Mouse (Mus musculus) heart, embryonic 16.5 days (tissue): Measurements from ENCODE around the gene Parp1. TPM values are rescaled to one million over a fixed set of nuclear protein-coding genes. Genes with fewer than 3 reads are reported as not detected.

Experiments used
- ATAC-seq: fragments of 200-750 bp; cut with Nextera tagmentation; replicated peaks from 2 replicates; pipeline ENCODE4 v1.8.0; 2017; ENCODE audit warnings: moderate number of reproducible peaks; ENCODE audit not compliant: insufficient read depth, low FRiP score; ENCODE audit errors: extremely low read depth
- H3K27ac ChIP-seq: fragments of 300-500 bp; sonication (generic); 2 replicates; pipeline ENCODE4 v1.5.1; 2014; ENCODE audit warnings: mild to moderate bottlenecking, low read length, control low read depth, moderate library complexity
- H3K27me3 ChIP-seq: fragments of 300-500 bp; sonication (generic); 2 replicates; pipeline ENCODE4 v1.6.1; 2014; ENCODE audit warnings: low read length, mixed read lengths; ENCODE audit not compliant: control insufficient read depth, insufficient read depth
- H3K36me3 ChIP-seq: fragments of 300-500 bp; sonication (generic); 2 replicates; pipeline ENCODE4 v1.6.1; 2014; ENCODE audit not compliant: control insufficient read depth, insufficient read depth
- H3K4me1 ChIP-seq: fragments of 300-500 bp; sonication (generic); 2 replicates; pipeline ENCODE4 v1.6.1; 2014; ENCODE audit warnings: low read length, mixed read lengths; ENCODE audit not compliant: control insufficient read depth, insufficient read depth
- H3K4me2 ChIP-seq: fragments of 300-500 bp; sonication (generic); 2 replicates; pipeline ENCODE4 v1.6.1; 2014; ENCODE audit warnings: low read depth, mild to moderate bottlenecking, control low read depth, low read length
- H3K4me3 ChIP-seq: fragments of 300-500 bp; sonication (generic); 2 replicates; pipeline ENCODE4 v1.5.1; 2014; ENCODE audit warnings: mild to moderate bottlenecking, control low read depth, low read length
- H3K9ac ChIP-seq: fragments of 300-500 bp; sonication (generic); 2 replicates; pipeline ENCODE4 v1.6.1; 2014; ENCODE audit warnings: low read length, control low read depth
- H3K9me3 ChIP-seq: fragments of 300-500 bp; sonication (generic); replicated peaks from 2 replicates; pipeline ENCODE4 v1.6.1; 2016; ENCODE audit warnings: low read length; ENCODE audit not compliant: control insufficient read depth
- WGBS: fragments of 180-500 bp; shearing (Covaris S2); extraction: QIAGEN DNeasy Blood & Tissue Kit; methylation state at CpG from one replicate; pipeline ENCODE4 v1.1.7; 2014; 5-methylcytosine and 5-hydroxymethylcytosine counted together
- microRNA-seq: library from miRNA; unstranded; fragments of <30 nt; microRNA quantifications from one replicate; pipeline ENCODE4, GENCODE M21; 2017
- polyA plus RNA-seq: library from polyadenylated mRNA; unstranded; fragments of >200 nt; fragmentation: Nextera tagmentation; extraction: Ambion mirVana; gene quantifications from 2 replicates; pipeline ENCODE4 v1.2.1, GENCODE M21; 2015

Gene Parp1
- polyA plus RNA-seq, 1 experiment from 2014 or later: 88.3 TPM

GRCm38 (mm10) chr1:180639416-180640401, 71.0 kb downstream of the Parp1 start:
- Histone ChIP-seq H3K4me2 (peak overlapping the region; percentile 82), H3K36me3 (no peaks in the 10 kb centered on the region), H3K4me3 (peak overlapping the region; percentile 94), H3K27me3 (no peaks in the 10 kb centered on the region), H3K9ac (peak overlapping the region; percentile 98), H3K4me1 (peaks cover 15% of the 10 kb centered on the region), H3K9me3 (no peaks in the 10 kb centered on the region), H3K27ac (peak overlapping the region; percentile 92)
- WGBS: 64% methylated on average over 10 of the region's 10 CpGs
- ATAC-seq: no peak

DNA sequence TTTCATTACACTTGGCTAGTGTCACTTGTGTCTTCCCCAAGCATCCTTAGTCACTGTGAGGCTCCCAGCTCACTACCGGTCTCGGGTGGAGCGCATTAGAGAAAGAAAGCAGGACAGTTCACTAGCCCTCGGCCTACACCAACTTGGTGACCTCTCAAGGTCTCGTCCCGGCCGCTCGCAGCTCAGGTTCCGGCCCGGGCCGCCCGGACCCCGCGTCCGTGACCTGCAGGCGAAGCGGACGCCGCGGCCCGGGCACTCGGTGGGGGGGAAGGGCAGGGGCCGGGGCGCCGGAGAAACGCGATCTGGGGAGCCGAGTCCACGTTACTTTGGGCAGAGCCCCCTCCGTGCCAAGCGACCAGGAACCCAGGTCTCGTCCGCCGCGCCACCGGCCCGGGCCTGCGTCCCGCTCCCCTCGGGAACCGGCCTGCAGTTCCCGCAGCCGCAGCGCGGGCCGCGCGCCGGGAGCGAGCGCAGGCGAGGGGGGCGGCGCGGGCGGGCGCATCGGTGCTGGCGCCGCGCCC, 71.9 kb downstream of the Parp1 start:
- WGBS: under 1% methylated on average over 51 of the region's 61 CpGs
- no peaks in the 10 kb centered on the region for H3K36me3 ChIP-seq
- H3K27ac ChIP-seq: peak overlapping the region; percentile 92
- H3K4me2 ChIP-seq: peak overlapping the region; percentile 82
- no peaks in the 10 kb centered on the region for H3K27me3 ChIP-seq
- peak; percentile 47 for ATAC-seq
- peak overlapping the region; percentile 94 for H3K4me3 ChIP-seq
- H3K9ac ChIP-seq: peak overlapping the region; percentile 98
- peaks cover 15% of the 10 kb centered on the region for H3K4me1 ChIP-seq
- H3K9me3 ChIP-seq: no peaks in the 10 kb centered on the region

DNA sequence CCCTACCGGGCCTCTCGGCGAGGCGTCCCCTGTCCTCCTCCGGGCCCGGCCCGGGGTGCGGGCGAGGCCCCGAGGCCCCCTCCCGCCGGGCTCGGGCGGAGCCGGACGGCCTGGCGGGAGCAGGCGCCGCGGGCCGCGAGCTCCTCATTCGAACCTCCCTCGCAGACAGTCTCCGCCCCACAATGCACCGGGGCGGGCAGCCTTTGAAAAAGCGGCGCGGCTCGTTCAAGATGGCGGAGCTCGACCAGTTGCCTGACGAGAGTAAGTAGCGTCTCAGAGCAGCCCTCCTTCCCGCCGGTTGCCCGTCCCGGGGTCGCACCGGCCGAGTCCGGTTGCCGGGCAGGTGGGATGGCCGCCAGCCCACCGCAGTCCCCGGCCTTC, 72.4 kb downstream of the Parp1 start, which contains the start of gene Lin9:
Lin9 (plus strand) TSS at position 14 of the 381 bp plus-strand sequence.
- H3K4me3 ChIP-seq: peak within 1 kb of the TSS; percentile 94
- no peaks in the 10 kb centered on the region for H3K9me3 ChIP-seq
- no peaks in the 10 kb centered on the region for H3K36me3 ChIP-seq
- H3K4me1 ChIP-seq: peaks cover 15% of the 10 kb centered on the region
- H3K4me2 ChIP-seq: peak within 1 kb of the TSS; percentile 82
- peak within 1 kb of the TSS; percentile 98 for H3K9ac ChIP-seq
- H3K27me3 ChIP-seq: no peaks in the 10 kb centered on the region
- ATAC-seq: peak; percentile 88
- WGBS: under 1% methylated on average over 46 of the region's 47 CpGs
- peak within 1 kb of the TSS; percentile 92 for H3K27ac ChIP-seq

- H3K27ac ChIP-seq: peak overlapping the region; percentile 92
- ATAC-seq: peak; percentile 39
- H3K36me3 ChIP-seq: no peaks in the 10 kb centered on the region
- H3K4me3 ChIP-seq: peak overlapping the region; percentile 94
- no peaks in the 10 kb centered on the region for H3K9me3 ChIP-seq
- no peaks in the 10 kb centered on the region for H3K27me3 ChIP-seq
- H3K9ac ChIP-seq: peak overlapping the region; percentile 98
- peaks cover 15% of the 10 kb centered on the region for H3K4me1 ChIP-seq
- H3K4me2 ChIP-seq: peak overlapping the region; percentile 82
- 2% methylated on average over 50 of the region's 50 CpGs for WGBS
Measured at GRCm38 (mm10) chr1:180641518-180642227, 72.9 kb downstream of the Parp1 start.

- Histone ChIP-seq H3K27ac (no peak overlapping the region), H3K9ac (peak overlapping the region; percentile 98), H3K4me3 (peak overlapping the region; percentile 94), H3K27me3 (no peaks in the 10 kb centered on the region), H3K36me3 (no peaks in the 10 kb centered on the region), H3K9me3 (no peaks in the 10 kb centered on the region), H3K4me1 (peaks cover 15% of the 10 kb centered on the region), H3K4me2 (peak overlapping the region; percentile 82)
- WGBS: 70% methylated on average over 8 of the region's 8 CpGs
- no peak for ATAC-seq
Measured at GRCm38 (mm10) chr1:180642228-180642564, 73.5 kb downstream of the Parp1 start.

Small RNA genes lying within 50 kb of the gene (microRNA-seq; reads per million reads assigned to microRNA genes)
- not detected for gene Mir6904

Other genes starting within 250 kb of the Parp1 start
- 7.3 and 8.7 TPM in 2 replicates for gene Itpkb, start 238.4 kb upstream of the Parp1 start, polyA plus RNA-seq
- 0.44 and 1.00 TPM in 2 replicates for gene Stum, start 85.4 kb upstream of the Parp1 start, polyA plus RNA-seq
- 11.7 and 15.0 TPM in 2 replicates for gene Lin9, start 72.2 kb downstream of the Parp1 start, polyA plus RNA-seq
- gene Mixl1, start 128.1 kb downstream of the Parp1 start, polyA plus RNA-seq: 0.24 TPM in 1 of 2 replicates, not detected in the other
- 18.3 and 19.2 TPM in 2 replicates for gene Acbd3, start 157.1 kb downstream of the Parp1 start, polyA plus RNA-seq
- 1,475 and 1,571 TPM in 2 replicates for gene H3f3a, start 245.0 kb downstream of the Parp1 start, polyA plus RNA-seq